Mouse (Mus musculus) cortical plate, adult 2 months (tissue): ENCODE measurements around the gene Gm10563.

ENCODE experiments used
- CTCF ChIP-seq: fragments of 200-500 bp; IDR thresholded peaks from 2 replicates; pipeline ENCODE4 v1.5.1; 2011; ENCODE audit warnings: mild to moderate bottlenecking, control low read depth, low read length; ENCODE audit not compliant: insufficient read depth; ENCODE audit errors: extremely low read depth
- POLR2A ChIP-seq: fragments of 200-500 bp; IDR thresholded peaks from 2 replicates; pipeline ENCODE4 v1.6.1; 2011; ENCODE audit warnings: mild to moderate bottlenecking, low read length, control low read depth; ENCODE audit not compliant: insufficient read depth; ENCODE audit errors: extremely low read depth

DNA sequence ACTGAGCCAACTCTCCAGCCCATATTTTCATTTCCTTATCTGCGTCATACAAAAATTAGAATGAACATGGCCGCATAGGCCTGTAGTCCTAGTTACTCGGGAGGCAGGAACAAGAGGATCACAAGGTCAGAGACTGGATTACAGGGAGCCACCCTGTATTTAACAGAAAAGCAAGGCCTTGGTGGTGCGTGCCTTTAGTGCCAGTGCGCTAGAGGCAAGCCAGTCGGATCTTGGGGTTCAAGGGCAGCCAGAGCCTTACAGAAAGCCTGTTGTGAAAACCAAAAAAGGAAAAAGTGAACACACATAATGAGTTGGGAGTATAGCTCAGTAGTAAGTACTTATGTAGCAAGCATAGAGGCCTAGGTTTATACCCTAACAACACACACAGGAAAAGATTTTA, 75.4 kb downstream of the Gm10563 start:
- TF ChIP-seq CTCF (no peak), POLR2A (no peak)
